ENCODE assay signal across 8 mouse cellular contexts in the genomic region with DNA sequence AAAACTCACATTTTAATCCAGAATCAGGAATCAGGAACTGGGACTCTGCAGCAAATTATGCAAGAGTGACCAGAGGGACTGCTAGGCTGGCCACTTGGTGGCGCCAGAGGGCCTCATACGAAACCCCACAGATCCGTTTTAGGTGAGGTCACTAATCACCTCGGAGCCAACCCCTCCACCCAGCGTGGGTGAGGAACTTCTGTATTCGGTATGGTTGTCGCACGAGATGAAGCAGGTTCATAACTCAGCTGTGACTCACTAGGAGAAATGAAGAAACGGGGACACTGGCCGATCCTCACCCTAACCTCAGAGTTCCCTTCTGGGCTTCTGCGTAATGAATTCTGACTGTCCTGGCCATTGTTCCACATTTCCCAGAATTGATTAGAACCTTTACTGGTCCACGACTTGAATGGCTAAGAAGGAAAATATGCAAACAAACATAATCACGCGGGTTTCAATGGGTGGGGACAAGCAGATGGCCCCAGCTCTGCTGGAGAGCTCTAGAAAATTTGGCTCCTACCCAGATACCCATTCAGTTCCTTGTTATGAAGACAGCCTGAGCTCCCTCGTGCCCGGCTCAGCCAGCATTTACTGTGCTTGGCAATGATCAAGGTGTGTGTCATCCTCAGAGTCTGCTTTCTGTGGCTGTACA.
DNase-seq lines count a peak whose midpoint lies in the region; ATAC-seq and TF ChIP-seq lines count a peak whose summit lies in the region.

No protein-coding gene starts in this region.

- H3K27ac ChIP-seq in kidney, embryonic 14.5 days (ENCODE audit: low read depth, low read length) = no peak overlapping the region
- H3K27ac ChIP-seq in limb, embryonic 11.5 days (replicated peaks; ENCODE audit: low read depth, low read length) = no peak overlapping the region
- no peak overlapping the region for H3K27ac ChIP-seq in testis, adult 2 months (ENCODE audit: control insufficient read depth, insufficient read depth, low read depth, low read length)

- WGBS in kidney, embryonic 14.5 days = 37% methylated on average over 16 of the region's 16 CpGs
- 41% methylated on average over 16 of the region's 16 CpGs for WGBS in limb, embryonic 11.5 days

- H3K9me3 ChIP-seq in kidney, embryonic 14.5 days (ENCODE audit: control insufficient read depth, low read length) = peaks cover 11% of the 10 kb centered on the region
- H3K9me3 ChIP-seq in limb, embryonic 11.5 days (ENCODE audit: control insufficient read depth, low read length) = no peaks in the 10 kb centered on the region

- no peak for ATAC-seq in kidney, embryonic 14.5 days (ENCODE audit: low FRiP score, low TSS enrichment)
- peak; percentile 99 for ATAC-seq in common myeloid progenitor, adult 5-6 weeks (replicated peaks; ENCODE audit: low read depth, poor library complexity, severe bottlenecking)
- no peak for ATAC-seq in limb, embryonic 11.5 days (ENCODE audit: insufficient number of reproducible peaks, low FRiP score, low TSS enrichment, low read depth)

- DNase-seq in kidney, adult 18-20 months = peak; percentile 60
- peak; percentile 83 to 85 for DNase-seq in gastrocnemius, adult 8-10 months (ENCODE audit: low spot score in 2 of 2)
- peak; percentile 30 for DNase-seq in hindlimb bud, embryonic 11.5 days (ENCODE audit: extremely low spot score, low read depth, low spot score)
- peak; percentile 82 for DNase-seq in limb, embryonic 11.5 days (ENCODE audit: low spot score)
- DNase-seq in natural killer cell, adult 2 months (ENCODE audit: low spot score in 2 of 2) = peak; percentile 0 to 18

- TF ChIP-seq POLR2A in testis, adult 2 months (IDR thresholded peaks at IDR 0.05; ENCODE audit: control insufficient read depth, low read depth, low read length) = no peak

- H3K4me2 ChIP-seq in kidney, embryonic 14.5 days (replicated peaks; ENCODE audit: low read depth, low read length) = no peak overlapping the region
- H3K4me2 ChIP-seq in limb, embryonic 11.5 days (ENCODE audit: low read depth, severe bottlenecking) = no peak overlapping the region

- no peak overlapping the region for H3K4me3 ChIP-seq in kidney, embryonic 14.5 days (ENCODE audit: low read length)
- no peak overlapping the region for H3K4me3 ChIP-seq in limb, embryonic 11.5 days (ENCODE audit: low read depth, low read length)
- peak overlapping the region; percentile 35; the same call in 1 of the 2 replicates for H3K4me3 ChIP-seq in testis, adult 2 months (ENCODE audit: control insufficient read depth, low read depth, low read length)

- peak; percentile 82 for TF ChIP-seq CTCF in testis, adult 2 months (IDR thresholded peaks at IDR 0.05; ENCODE audit: control insufficient read depth, insufficient read depth, insufficient replicate concordance, low read depth, low read length)

- H3K9ac ChIP-seq in kidney, embryonic 14.5 days (ENCODE audit: low read depth, low read length) = no peak overlapping the region
- no peak overlapping the region for H3K9ac ChIP-seq in limb, embryonic 11.5 days (ENCODE audit: low read length)

- no peaks in the 10 kb centered on the region for H3K27me3 ChIP-seq in kidney, embryonic 14.5 days (ENCODE audit: control insufficient read depth, insufficient read depth, low read length)
- no peaks in the 10 kb centered on the region for H3K27me3 ChIP-seq in limb, embryonic 11.5 days (ENCODE audit: control insufficient read depth, insufficient read depth, low read length)
- H3K27me3 ChIP-seq in testis, adult 2 months (ENCODE audit: control insufficient read depth, insufficient read depth, low read length) = no peaks in the 10 kb centered on the region

- no peaks in the 10 kb centered on the region for H3K36me3 ChIP-seq in kidney, embryonic 14.5 days (ENCODE audit: control insufficient read depth, insufficient read depth, low read length)
- no peaks in the 10 kb centered on the region; the same call in 1 of the 2 replicates for H3K36me3 ChIP-seq in limb, embryonic 11.5 days (ENCODE audit: control insufficient read depth, insufficient read depth, low read length)
- no peaks in the 10 kb centered on the region for H3K36me3 ChIP-seq in testis, adult 2 months (ENCODE audit: control insufficient read depth, insufficient read depth, low read length)

- H3K4me1 ChIP-seq in kidney, embryonic 14.5 days (ENCODE audit: control insufficient read depth, insufficient read depth, low read length) = no peaks in the 10 kb centered on the region
- H3K4me1 ChIP-seq in limb, embryonic 11.5 days (ENCODE audit: control insufficient read depth, insufficient read depth, low read length) = no peaks in the 10 kb centered on the region
- peaks cover 2% of the 10 kb centered on the region; the same call in 1 of the 2 replicates for H3K4me1 ChIP-seq in testis, adult 2 months (ENCODE audit: control insufficient read depth, insufficient read depth, low read length)

Comparison
In these comparisons a context has a peak if more than half of its experiments do, and no peak if none do; other contexts are left out.
1. DNase-seq: peak in every context shown above with its lines; median percentile 84 in gastrocnemius, adult 8-10 months; 82 in limb, embryonic 11.5 days; 60 in kidney, adult 18-20 months; 30 in hindlimb bud, embryonic 11.5 days; 9 in natural killer cell, adult 2 months.